Mouse (Mus musculus) MN1 (cell line): ENCODE data around the gene Glb1.
A peak's percentile ranks its signal among the peaks of the same experiment; 100 is the strongest.
"Not testable (repeated sequence)": the region's sequence is repeated elsewhere in the genome, so short reads cannot be mapped to it uniquely, and the experiment has no call there.

ENCODE experiments used
- DNase-seq: peaks from one replicate; pipeline ENCODE4 v3.0.0-alpha.2; 2016; ENCODE audit warnings: low spot score

Gene Glb1

DNA sequence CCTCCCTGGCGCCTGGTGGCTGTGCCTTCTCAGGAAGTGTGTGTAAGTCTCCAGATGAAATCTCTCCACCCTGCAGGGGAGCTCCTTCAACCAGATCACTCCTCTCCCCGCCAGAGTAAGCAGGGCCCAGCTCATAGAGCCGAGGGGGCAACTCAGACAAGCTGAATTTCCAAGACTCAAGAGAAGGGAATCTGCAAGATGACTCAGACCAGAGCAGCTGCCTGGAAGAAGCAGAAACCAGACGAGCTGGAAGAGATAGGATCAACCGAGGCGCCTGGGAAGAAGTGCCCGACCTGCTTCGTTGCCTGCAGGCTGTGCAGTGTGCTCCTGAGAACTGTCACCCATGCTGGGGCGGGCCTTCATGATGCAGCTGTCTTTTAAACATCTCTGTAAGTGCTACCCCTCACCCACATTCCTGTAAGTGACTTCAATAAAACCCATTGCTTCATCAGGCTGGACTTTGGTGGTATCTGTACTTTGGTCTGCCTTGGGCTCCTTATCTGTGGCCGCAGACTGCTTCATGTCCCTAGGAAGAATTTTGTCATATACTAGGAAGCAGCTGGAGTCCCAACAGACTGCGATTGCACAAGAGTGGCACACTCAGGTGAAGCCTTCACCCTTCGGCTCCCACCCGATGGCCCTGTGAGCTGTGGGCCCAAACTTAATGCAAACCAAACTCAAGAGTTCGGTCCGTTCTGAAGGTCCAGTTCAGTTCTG lies 102.0 kb downstream of the Glb1 start:
- DNase-seq: peak; percentile 90

DNA sequence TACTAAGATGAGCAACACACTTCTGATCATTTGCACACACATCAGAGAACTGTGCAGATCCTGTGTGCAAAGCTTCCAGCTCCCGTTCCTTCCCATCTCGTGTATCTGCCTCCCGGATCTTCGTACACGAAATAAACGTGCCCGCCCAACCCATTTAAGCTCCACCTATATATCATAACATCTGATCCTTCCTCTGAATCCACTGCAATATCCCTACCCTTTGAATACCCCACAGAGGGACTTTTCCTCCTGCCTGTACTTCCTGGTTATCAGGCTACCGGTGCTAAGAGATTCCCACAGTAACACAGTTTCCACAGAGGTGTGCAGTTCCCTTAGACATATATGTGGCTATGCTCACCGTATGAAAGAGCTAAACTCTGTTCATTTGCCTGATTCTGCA lies 103.9 kb downstream of the Glb1 start, which contains the start of gene Ccr4:
Gene Ccr4, minus strand, starts transcription at position 101 of the 400 bp plus-strand sequence.
- DNase-seq: no peak

DNA sequence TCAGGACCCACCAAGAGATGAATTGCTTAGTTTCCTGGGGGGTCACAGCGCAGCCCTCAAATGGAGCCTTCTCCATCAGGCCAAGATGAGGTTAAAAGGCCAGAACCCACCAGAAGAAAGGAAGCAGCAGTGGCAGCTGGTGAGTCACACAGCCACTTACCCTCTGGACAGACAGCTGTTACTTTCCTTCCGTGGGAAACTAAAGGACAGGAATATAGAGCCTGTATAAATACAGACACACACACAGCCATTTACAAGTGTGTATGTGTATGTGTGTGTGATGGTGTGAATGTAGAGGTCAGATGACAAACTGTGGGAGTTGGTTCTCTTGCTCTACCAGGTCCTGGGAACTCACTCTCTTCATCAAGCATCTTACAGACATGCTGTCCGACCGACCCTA lies 105.7 kb downstream of the Glb1 start:
- no peak for DNase-seq

DNA sequence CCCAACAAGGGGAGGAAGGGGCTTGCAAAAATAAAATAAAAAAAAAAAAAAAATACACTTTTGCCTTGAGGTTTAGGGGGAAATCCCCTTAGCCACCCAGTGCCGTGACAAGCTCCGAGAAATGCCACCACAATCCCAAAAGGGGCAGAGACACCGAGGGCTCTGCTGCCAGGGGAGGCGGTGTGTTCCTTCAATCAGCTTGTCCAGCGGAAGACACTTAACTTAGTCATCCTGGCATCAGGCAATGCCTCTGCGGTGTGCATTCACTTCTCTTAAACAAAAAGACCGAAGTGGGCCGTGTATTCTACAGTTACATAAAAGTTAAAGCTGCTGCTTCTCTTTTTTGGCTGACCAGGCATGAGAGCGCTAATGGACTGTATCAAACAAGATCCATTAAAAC lies 106.5 kb downstream of the Glb1 start:
- no peak for DNase-seq

DNA sequence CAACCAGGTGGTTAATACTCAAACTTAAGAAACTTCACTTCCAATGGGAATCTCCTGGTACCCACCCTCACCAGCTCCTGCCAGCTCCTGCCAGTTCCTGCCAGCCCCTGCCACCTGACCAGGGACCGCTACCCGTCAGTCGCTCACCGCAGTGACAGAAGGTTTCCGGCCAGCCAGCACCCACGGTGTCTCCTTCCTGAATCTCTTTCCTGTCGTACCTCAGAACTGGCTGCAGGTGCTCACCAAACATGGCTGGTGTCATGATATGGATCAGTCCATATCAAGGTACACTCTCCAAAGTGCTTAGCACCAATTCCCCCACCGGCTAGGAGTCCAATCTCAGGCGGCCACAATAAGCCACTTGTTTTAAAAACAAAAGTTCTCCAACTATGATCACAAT lies 108.9 kb downstream of the Glb1 start:
- DNase-seq: no peak

DNA sequence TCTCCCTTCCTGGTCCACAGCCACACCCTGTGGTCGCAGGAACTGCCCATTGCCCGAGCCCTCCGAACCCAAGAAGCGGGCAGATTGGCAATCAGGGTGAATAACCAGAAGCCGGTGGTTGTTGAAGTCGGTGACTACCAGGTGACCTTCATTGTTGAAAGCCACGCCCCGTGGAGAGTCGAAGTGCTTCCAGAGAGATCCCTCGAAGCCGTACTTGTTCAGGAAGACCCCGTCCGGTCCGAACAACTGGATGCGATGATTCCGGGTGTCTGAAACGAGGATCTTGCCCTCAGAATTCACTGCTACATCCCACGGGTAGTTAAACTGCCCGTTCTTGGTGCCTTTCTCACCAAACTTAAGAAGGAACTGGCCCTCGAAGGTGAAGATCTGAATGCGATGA lies 112.0 kb downstream of the Glb1 start:
- no peak for DNase-seq

DNA sequence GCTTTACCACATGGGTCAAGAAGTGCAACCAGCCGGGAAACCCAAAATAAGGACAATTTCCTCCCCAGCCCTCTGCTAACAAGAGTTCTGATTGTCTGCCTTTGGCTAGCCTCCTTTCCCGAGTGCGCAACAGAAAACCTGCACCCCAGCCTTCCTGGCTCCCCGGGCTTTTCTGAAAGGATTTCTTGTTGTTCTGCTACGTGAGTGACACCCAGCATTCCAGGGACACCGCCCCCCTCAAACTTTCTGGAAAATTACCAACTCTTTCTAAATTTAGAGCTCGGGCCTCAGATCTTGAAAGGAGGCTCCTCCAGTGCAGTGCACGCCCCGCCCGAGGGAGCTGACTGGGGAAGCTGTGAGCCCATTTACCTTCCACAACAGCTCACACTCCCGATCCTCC lies 114.5 kb downstream of the Glb1 start, which contains the start of gene C130032M10Rik:
Gene C130032M10Rik, plus strand, starts transcription at position 334 of the 400 bp plus-strand sequence.
- no peak for DNase-seq

DNA sequence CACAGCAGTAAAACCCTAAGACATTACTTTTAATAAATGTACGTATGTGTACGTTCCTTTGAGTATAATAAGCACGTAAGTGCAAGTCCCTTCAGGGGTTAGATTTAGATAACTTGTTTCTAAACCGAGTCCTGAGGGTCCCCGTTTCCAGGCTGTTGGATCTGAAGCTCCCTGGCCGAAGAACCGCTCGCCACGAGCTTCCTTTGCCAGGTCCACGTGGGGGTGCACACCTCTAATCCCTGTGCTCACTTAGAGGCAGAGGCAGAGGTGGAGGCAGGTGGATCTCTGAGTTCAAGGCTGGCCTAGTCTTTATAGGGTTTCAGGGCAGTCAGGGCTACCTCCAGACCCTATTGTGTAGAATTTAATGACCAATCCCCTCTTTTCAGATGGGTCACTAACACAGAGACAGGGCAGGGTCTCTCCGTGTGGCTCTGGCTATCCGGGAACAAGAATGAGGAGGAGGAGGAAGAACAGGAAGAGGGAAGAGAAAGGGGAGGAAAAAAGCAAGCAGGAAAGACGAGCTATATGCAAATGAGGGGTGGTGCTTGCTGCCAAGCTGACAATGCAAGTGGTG lies 117.1 kb downstream of the Glb1 start:
- DNase-seq: no peak

DNA sequence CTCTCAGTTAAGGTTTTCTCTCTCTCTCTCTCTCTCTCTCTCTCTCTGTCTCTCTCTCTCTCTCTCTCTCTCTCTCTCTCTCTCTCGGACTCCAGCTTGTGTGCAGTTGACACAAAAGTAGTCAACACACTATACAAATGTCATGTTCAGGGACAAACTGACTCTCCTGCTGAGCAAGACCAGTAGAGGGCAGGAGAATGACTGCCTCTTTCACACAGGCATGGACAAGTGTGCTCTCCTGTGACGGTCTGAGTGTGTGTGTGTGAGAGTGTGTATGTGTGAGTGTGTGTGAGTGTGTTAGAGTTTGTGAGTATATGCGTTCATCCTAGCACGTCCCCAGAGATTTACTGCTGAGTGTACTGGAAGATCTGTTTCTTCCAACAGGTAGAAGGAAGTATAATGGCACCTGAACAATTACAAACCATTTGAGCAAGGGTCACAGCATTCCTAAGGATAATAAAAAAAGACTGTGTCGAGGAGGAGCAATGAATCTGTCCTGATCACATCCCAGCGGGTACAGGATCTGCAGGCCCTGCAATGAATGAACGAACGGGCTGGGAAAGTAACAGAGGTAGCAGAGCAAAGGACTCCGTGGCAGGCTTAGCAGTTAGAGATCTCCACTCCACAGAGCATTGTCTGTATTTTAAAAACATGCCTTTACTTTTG lies 118.1 kb downstream of the Glb1 start:
- no peak for DNase-seq

DNA sequence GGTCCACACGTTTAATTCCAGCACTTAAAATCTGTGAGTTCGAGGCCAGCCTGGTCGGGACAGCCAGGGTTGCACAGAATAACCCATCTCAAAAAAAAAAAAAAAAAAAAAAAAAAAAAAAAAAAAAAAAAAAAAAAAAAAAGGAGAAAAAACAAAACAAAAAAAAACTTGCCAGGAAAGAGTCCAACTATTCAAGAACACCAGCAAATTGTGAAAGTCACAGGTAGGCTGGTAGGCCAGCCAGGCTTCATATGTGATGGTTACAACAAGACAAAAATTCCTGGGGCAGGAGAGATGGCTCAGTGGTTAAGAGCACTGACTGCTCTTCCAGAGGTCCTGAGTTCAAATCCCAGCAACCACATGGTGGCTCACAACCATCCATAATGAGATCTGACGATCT lies 119.7 kb downstream of the Glb1 start:
- DNase-seq: not testable (repeated sequence)

DNA sequence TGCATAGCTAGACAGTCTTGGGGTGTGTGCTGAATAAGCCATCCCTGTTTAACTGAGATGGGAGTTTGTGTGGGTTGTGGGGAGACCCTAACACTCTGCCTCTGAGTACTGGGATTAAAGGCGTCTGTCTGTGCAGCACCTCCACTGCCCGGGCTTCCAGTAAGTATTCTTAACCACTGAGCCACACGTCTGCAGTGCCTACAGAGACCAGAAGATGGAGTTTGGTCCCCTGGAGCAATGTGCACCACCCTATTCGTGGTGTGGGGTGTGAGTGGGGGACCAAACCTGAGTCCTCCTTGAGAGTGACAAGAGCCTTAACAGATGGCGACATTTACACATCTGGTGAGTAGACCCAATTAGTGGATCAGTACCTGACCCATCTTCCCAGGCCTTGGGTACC lies 121.2 kb downstream of the Glb1 start:
- DNase-seq: no peak

DNA sequence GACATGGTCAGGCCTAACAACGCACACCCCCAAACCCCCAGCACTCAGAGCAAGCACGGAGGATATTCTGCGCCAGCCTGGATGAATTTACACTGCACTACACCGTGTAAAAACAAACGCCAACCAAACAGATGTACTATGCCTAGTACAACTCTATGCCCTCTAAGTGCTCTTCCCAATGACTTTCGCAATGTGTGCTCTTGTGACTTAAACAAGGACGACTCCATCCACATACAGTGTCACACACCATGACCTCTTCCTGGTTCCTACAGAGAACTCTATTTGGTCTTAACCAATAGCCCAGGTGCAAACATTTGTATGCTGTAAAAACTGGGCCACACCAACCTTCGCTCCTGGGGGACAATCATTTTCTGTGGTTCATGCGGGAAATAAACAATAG lies 121.6 kb downstream of the Glb1 start:
- DNase-seq: no peak
